Mouse (Mus musculus): ENCODE measurements around the gene Myrip. TPM values are rescaled to one million over a fixed set of nuclear protein-coding genes. Genes with fewer than 3 reads are reported as not detected.
"Not testable (repeated sequence)": the region's sequence is repeated elsewhere in the genome, so short reads cannot be mapped to it uniquely, and the experiment has no call there.

The Myrip gene
- 0.25 and 0.66 TPM in 2 replicates for polyA plus RNA-seq (2014; fragmentation: Nextera tagmentation; extraction: Ambion mirVana)

- WGBS: 100% methylated on average over 1 of the region's 1 CpGs
- H3K4me3 ChIP-seq (ENCODE audit: low read depth, low read length); H3K4me1 ChIP-seq (replicated peaks; ENCODE audit: control insufficient read depth, insufficient read depth, low read length); H3K9me3 ChIP-seq (ENCODE audit: control insufficient read depth, low read length); H3K27ac ChIP-seq (ENCODE audit: low read depth, low read length); H3K9ac ChIP-seq (ENCODE audit: low read depth, low read length); H3K4me2 ChIP-seq (replicated peaks; ENCODE audit: low read depth, low read length); DNase-seq (ENCODE audit: low spot score); H3K36me3 ChIP-seq (ENCODE audit: control insufficient read depth, insufficient read depth, low read length); ATAC-seq (ENCODE audit: low FRiP score): not testable (repeated sequence)
- H3K27me3 ChIP-seq (ENCODE audit: control insufficient read depth, insufficient read depth, low read length): peaks cover 41% of the 10 kb centered on the region
These were observed at the start of gene Myrip for GRCm38 (mm10) chr9:120301213-120301612. Gene Myrip (plus strand): TSS chr9:120301513.

DNA sequence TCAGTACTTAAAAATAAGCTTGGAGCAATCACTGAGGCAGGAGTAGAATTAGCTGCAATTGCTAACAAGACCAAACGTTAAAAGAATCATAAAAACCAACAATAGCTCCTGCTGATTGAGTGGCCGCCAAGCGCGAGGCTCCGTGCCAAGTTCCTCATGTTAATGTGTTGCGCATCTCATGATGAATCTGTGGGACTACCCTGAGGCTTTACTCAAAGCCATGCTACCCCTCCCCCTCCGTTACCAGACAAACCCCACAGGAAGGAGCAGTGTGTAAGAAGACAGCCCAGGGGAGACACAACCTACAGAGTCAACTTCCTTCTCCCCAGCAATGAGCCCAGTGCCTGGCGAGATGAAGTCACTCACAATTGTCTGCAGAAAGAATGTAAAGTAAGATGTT is 41.5 kb upstream of the Myrip start:
- no peak overlapping the region for H3K9ac ChIP-seq (ENCODE audit: low read depth, low read length)
- no peak overlapping the region for H3K27ac ChIP-seq (ENCODE audit: low read depth, low read length)
- H3K4me1 ChIP-seq (replicated peaks; ENCODE audit: control insufficient read depth, insufficient read depth, low read length): no peaks in the 10 kb centered on the region
- ATAC-seq (ENCODE audit: low FRiP score) (no peak), DNase-seq (ENCODE audit: low spot score) (peak; percentile 19)
- WGBS: 79% methylated on average over 8 of the region's 8 CpGs
- H3K4me2 ChIP-seq (replicated peaks; ENCODE audit: low read depth, low read length): no peak overlapping the region
- no peaks in the 10 kb centered on the region for H3K9me3 ChIP-seq (ENCODE audit: control insufficient read depth, low read length)
- H3K27me3 ChIP-seq (ENCODE audit: control insufficient read depth, insufficient read depth, low read length): no peaks in the 10 kb centered on the region
- no peak overlapping the region for H3K4me3 ChIP-seq (ENCODE audit: low read depth, low read length)
- H3K36me3 ChIP-seq (ENCODE audit: control insufficient read depth, insufficient read depth, low read length): no peaks in the 10 kb centered on the region

DNA sequence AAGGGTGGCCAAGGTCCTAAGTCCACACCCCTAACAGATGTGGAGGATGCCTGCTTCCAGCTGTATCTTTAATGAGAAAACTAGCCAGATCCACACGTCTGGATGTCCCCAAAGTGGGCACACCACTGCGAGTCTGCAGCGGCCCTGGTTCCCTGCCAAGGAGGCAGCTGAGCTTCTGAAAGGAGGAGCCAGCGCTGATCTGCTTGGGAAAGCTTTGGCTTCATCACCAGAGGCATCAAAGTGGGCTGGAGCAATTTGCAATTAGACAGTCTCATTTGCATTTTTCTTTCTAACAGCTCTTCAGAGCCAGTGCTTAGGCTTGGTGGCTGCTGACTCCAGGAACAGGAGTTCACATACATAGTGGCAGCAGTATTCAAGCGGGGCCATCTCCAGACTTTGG is 37.3 kb upstream of the Myrip start:
- H3K27ac ChIP-seq (ENCODE audit: low read depth, low read length): no peak overlapping the region
- no peak overlapping the region for H3K9ac ChIP-seq (ENCODE audit: low read depth, low read length)
- ATAC-seq (ENCODE audit: low FRiP score): no peak
- WGBS: 80% methylated on average over 5 of the region's 5 CpGs
- DNase-seq (ENCODE audit: low spot score): no peak
- H3K4me1 ChIP-seq (replicated peaks; ENCODE audit: control insufficient read depth, insufficient read depth, low read length): no peaks in the 10 kb centered on the region
- H3K4me2 ChIP-seq (replicated peaks; ENCODE audit: low read depth, low read length): no peak overlapping the region
- H3K36me3 ChIP-seq (ENCODE audit: control insufficient read depth, insufficient read depth, low read length): no peaks in the 10 kb centered on the region
- no peaks in the 10 kb centered on the region for H3K9me3 ChIP-seq (ENCODE audit: control insufficient read depth, low read length)
- no peak overlapping the region for H3K4me3 ChIP-seq (ENCODE audit: low read depth, low read length)
- no peaks in the 10 kb centered on the region for H3K27me3 ChIP-seq (ENCODE audit: control insufficient read depth, insufficient read depth, low read length)

GRCm38 (mm10) chr9:120273083-120273482 is 28.2 kb upstream of the Myrip start:
- no peak for DNase-seq (ENCODE audit: low spot score)
- no peak overlapping the region for H3K9ac ChIP-seq (ENCODE audit: low read depth, low read length)
- no peaks in the 10 kb centered on the region for H3K36me3 ChIP-seq (ENCODE audit: control insufficient read depth, insufficient read depth, low read length)
- 74% methylated on average over 8 of the region's 8 CpGs for WGBS
- H3K4me1 ChIP-seq (replicated peaks; ENCODE audit: control insufficient read depth, insufficient read depth, low read length): no peaks in the 10 kb centered on the region
- H3K4me3 ChIP-seq (ENCODE audit: low read depth, low read length): no peak overlapping the region
- no peak overlapping the region for H3K27ac ChIP-seq (ENCODE audit: low read depth, low read length)
- H3K4me2 ChIP-seq (replicated peaks; ENCODE audit: low read depth, low read length): no peak overlapping the region
- no peak for ATAC-seq (ENCODE audit: low FRiP score)
- no peaks in the 10 kb centered on the region for H3K9me3 ChIP-seq (ENCODE audit: control insufficient read depth, low read length)
- no peaks in the 10 kb centered on the region for H3K27me3 ChIP-seq (ENCODE audit: control insufficient read depth, insufficient read depth, low read length)

DNA sequence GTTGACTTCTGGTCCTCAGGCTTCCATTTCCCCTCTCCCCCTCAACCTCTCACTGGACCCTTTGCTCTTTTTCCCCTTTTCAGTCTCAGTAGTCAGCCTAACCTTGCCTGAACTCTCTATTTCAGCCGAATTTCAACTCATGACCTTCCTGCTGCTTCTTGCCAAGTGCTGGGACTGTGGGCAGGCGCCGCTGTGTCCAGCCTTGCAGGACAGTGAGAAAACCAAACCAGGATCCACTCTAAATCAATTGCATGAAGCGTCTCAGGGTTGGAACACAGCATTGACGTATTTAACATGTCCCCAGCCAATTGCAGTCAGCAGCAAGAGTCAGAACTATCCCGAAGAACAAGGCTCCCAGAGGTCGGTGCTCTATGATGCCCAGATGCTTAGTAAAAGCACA is 26.1 kb upstream of the Myrip start:
- WGBS: 79% methylated on average over 7 of the region's 7 CpGs
- H3K4me3 ChIP-seq (ENCODE audit: low read depth, low read length): no peak overlapping the region
- H3K9me3 ChIP-seq (ENCODE audit: control insufficient read depth, low read length): no peaks in the 10 kb centered on the region
- H3K36me3 ChIP-seq (ENCODE audit: control insufficient read depth, insufficient read depth, low read length): no peaks in the 10 kb centered on the region
- no peak overlapping the region for H3K27ac ChIP-seq (ENCODE audit: low read depth, low read length)
- no peak overlapping the region for H3K9ac ChIP-seq (ENCODE audit: low read depth, low read length)
- no peak overlapping the region for H3K4me2 ChIP-seq (replicated peaks; ENCODE audit: low read depth, low read length)
- no peaks in the 10 kb centered on the region for H3K4me1 ChIP-seq (replicated peaks; ENCODE audit: control insufficient read depth, insufficient read depth, low read length)
- ATAC-seq (ENCODE audit: low FRiP score) (no peak), DNase-seq (ENCODE audit: low spot score) (no peak)
- H3K27me3 ChIP-seq (ENCODE audit: control insufficient read depth, insufficient read depth, low read length): no peaks in the 10 kb centered on the region

GRCm38 (mm10) chr9:120281147-120281546 is 20.2 kb upstream of the Myrip start:
- Histone ChIP-seq H3K36me3 (ENCODE audit: control insufficient read depth, insufficient read depth, low read length) (no peaks in the 10 kb centered on the region), H3K4me3 (ENCODE audit: low read depth, low read length) (no peak overlapping the region), H3K4me2 (replicated peaks; ENCODE audit: low read depth, low read length) (no peak overlapping the region), H3K4me1 (replicated peaks; ENCODE audit: control insufficient read depth, insufficient read depth, low read length) (no peaks in the 10 kb centered on the region), H3K27me3 (ENCODE audit: control insufficient read depth, insufficient read depth, low read length) (no peaks in the 10 kb centered on the region), H3K27ac (ENCODE audit: low read depth, low read length) (no peak overlapping the region), H3K9ac (ENCODE audit: low read depth, low read length) (no peak overlapping the region), H3K9me3 (ENCODE audit: control insufficient read depth, low read length) (no peaks in the 10 kb centered on the region)
- ATAC-seq (ENCODE audit: low FRiP score): no peak
- WGBS: 91% methylated on average over 12 of the region's 12 CpGs
- no peak for DNase-seq (ENCODE audit: low spot score)

DNA sequence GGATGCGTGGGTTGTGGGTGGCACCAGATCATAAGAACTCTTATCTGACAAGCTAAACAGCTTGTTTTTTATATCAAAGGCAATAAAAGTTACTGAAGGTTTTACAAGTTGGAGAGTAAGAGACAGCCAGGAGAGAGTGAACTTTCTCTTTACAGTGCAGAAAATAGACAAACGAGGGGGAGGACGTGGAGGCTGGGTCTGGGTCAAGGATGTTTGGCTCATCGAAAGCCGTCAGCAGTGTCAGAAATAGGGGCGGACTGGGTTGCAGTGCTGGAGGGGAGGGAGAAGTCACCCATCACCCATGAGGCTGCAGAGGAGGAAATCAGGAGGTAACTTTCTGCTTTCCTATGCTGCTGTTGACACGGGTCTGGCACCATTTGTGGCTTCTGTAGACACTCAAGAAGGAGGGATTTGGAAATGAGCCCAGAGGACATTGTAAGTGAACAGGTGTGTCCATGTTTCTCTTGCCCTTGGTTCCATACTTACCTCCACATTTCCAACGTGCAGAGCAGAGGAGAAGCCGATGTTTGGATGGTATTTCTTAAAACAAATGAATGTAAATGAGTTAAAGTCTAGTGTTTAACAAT is 18.8 kb upstream of the Myrip start:
- no peak overlapping the region for H3K27ac ChIP-seq (ENCODE audit: low read depth, low read length)
- no peaks in the 10 kb centered on the region for H3K36me3 ChIP-seq (ENCODE audit: control insufficient read depth, insufficient read depth, low read length)
- no peak for ATAC-seq (ENCODE audit: low FRiP score)
- no peaks in the 10 kb centered on the region for H3K4me1 ChIP-seq (replicated peaks; ENCODE audit: control insufficient read depth, insufficient read depth, low read length)
- H3K9me3 ChIP-seq (ENCODE audit: control insufficient read depth, low read length): no peaks in the 10 kb centered on the region
- 84% methylated on average over 9 of the region's 9 CpGs for WGBS
- no peak overlapping the region for H3K4me3 ChIP-seq (ENCODE audit: low read depth, low read length)
- DNase-seq (ENCODE audit: low spot score): no peak
- no peak overlapping the region for H3K4me2 ChIP-seq (replicated peaks; ENCODE audit: low read depth, low read length)
- no peak overlapping the region for H3K9ac ChIP-seq (ENCODE audit: low read depth, low read length)
- no peaks in the 10 kb centered on the region for H3K27me3 ChIP-seq (ENCODE audit: control insufficient read depth, insufficient read depth, low read length)

GRCm38 (mm10) chr9:120283556-120283955 is 17.8 kb upstream of the Myrip start:
- WGBS: 93% methylated on average over 12 of the region's 12 CpGs

DNA sequence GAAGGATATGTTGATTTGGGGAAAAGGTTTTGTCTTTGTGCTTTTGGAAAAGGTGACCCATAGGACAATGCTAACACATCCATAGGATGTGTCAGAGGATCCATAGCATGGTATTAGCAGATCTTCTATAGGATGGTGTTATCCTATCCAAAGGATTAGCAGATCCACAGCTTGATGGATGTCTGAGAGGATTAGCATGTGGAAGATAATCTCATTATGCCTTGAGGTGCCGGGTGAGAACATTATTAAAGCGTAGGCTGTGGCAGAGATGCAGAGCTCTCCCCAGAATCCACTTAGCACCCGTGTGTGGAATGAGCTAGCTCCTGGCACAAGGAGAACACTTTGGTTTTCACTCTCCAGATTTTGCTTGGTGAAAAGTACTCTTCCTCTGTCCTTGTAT is 13.3 kb upstream of the Myrip start:
- Histone ChIP-seq H3K4me2 (replicated peaks; ENCODE audit: low read depth, low read length) (no peak overlapping the region), H3K9me3 (ENCODE audit: control insufficient read depth, low read length) (no peaks in the 10 kb centered on the region), H3K27ac (ENCODE audit: low read depth, low read length) (no peak overlapping the region), H3K36me3 (ENCODE audit: control insufficient read depth, insufficient read depth, low read length) (no peaks in the 10 kb centered on the region), H3K4me3 (ENCODE audit: low read depth, low read length) (no peak overlapping the region), H3K9ac (ENCODE audit: low read depth, low read length) (no peak overlapping the region), H3K27me3 (ENCODE audit: control insufficient read depth, insufficient read depth, low read length) (no peaks in the 10 kb centered on the region), H3K4me1 (replicated peaks; ENCODE audit: control insufficient read depth, insufficient read depth, low read length) (no peaks in the 10 kb centered on the region)
- DNase-seq (ENCODE audit: low spot score) (no peak), ATAC-seq (ENCODE audit: low FRiP score) (no peak)
- 67% methylated on average over 3 of the region's 3 CpGs for WGBS

More at GRCm38 (mm10) chr9:120283556-120283955, 17.8 kb upstream of the Myrip start:
- Histone ChIP-seq H3K4me3 (ENCODE audit: low read depth, low read length) (no peak overlapping the region), H3K9ac (ENCODE audit: low read depth, low read length) (no peak overlapping the region), H3K27me3 (ENCODE audit: control insufficient read depth, insufficient read depth, low read length) (no peaks in the 10 kb centered on the region), H3K36me3 (ENCODE audit: control insufficient read depth, insufficient read depth, low read length) (no peaks in the 10 kb centered on the region), H3K4me2 (replicated peaks; ENCODE audit: low read depth, low read length) (no peak overlapping the region), H3K27ac (ENCODE audit: low read depth, low read length) (no peak overlapping the region), H3K4me1 (replicated peaks; ENCODE audit: control insufficient read depth, insufficient read depth, low read length) (no peaks in the 10 kb centered on the region), H3K9me3 (ENCODE audit: control insufficient read depth, low read length) (no peaks in the 10 kb centered on the region)
- DNase-seq (ENCODE audit: low spot score) (no peak), ATAC-seq (ENCODE audit: low FRiP score) (no peak)
